Mouse (Mus musculus) Muller cell, postnatal 12 days (primary cell): ENCODE results near the gene Psme3.

Experiments used
- DNase-seq: peaks from one replicate; pipeline ENCODE4 v3.0.0-alpha.2; 2015; ENCODE audit errors: inconsistent ontology term

Psme3 gene

DNA sequence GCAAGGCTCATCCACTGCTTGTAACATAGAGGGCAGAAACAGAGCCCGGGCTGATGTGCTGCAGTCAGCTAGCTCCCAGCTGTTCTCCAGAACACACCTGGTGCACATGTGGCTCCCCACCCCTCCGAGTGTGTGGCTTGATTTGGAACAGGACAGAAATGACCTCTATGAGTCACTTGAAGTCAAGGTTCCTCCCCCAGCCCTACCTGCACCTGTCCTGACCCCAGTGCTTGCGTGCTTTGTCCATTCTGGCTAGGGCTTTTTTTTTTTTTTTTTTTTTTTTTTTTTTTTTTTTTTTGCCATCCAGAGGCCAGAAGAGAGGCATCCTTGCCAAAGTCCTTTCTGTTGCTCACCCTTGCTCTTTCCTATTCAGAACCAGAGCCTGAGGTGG lies 35.7 kb downstream of the Psme3 start:
- DNase-seq, result no peak

- DNase-seq, result no peak
These were observed 37.4 kb downstream of the Psme3 start for GRCm38 (mm10) chr11:101353436-101353835.

DNA sequence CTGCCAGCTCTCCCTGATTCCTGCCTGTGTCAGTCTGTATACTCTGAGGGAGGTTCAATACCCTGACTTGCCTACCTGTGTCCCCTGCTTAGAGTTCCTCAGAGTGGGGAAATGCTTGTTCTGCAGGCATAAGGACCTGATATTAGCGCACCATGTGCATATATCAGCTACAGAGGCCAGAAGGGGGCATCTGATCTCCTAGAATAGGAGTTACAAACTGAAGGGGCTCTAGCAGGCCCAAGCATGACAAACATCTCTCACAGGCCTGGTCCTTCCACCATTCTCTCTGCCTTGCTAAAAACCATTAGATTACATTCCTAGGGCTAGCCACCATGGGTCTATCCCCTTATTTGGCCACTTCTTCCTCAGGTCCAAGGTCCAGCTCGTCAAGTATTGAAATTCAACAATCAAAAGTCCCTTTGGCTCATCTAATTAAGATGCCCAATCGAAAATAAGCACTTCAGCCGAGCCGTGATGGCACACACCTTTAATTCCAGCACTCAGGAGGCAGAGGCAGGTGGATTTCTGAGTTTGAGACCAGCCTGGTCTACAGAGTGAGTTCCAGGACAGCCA lies 38.5 kb downstream of the Psme3 start:
- DNase-seq, result no peak

- no peak for DNase-seq
These were observed 39.9 kb downstream of the Psme3 start for GRCm38 (mm10) chr11:101355916-101356315.

DNA sequence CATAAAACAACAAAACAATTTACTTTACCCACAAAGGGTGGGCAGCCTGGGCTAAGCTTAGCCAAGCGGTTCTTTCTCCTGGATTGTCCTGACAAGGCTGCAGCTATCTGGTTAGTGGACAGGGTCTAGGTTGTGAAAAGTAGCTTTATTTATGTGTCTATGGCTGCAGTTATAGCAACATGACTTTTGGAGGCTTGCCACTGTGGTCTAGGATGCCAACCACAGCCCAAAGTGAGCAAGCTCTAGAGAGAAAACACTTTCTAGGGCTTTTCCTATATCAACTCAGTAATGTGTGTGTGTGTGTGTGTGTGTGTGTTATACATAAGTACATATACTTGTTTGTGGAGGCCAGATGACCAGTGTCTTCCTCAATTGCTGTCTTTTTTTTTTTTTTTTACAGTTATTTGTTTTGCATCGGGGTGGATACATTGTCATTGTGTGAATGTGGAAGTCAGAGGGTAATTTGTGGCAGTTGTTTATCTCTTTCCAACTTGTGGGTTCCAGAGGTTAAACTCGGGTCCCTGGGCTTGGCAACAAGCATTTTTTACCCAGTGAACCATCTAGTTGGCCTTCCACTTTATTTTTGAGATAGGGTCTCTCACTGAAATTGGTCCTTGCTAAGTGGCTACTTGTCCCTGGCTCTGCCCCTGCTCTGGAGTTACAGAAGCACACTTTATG lies 41.6 kb downstream of the Psme3 start:
- DNase-seq, result no peak

DNA sequence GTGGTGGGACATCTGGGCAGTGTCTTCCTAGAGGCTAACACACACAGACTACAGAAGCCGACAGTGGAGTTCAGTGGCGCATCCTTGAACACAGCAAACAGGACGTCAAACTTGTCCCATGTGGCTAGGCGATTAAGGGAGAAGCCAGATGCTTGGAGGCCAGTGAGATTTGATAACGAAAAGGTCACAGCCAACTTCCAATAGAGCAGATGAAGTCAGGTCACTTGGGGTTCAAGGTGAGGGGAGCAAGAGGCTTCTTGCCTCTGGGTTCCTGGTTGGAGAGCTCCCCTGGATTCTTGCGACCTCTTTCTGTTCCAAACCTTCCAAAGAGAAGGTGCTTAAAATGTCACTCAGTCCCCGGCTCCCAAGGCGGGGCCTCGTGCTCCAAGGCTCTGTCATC lies 43.8 kb downstream of the Psme3 start:
- DNase-seq, result no peak

DNA sequence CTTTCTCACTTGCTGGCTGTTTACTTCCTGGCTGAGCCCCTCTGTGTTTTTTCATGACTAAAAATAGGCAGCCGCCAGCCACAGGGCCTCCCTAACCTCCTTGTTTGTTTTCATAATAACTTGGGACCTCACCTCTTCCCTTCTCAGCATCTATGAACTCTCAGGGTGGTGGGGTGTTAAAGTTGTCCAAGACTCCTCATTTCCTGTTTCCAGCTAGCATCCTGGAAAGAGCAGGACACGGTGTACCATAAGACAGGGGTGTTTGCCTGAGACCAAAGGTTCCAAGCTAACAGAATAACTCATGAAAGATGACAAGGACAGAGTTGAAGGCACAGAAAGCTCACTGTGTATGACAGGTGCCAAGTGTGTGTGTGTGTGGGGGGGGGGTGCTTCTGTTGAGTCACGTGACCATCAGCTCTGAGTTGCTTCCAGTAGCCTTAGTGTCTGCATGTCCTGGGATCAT lies 44.7 kb downstream of the Psme3 start:
- no peak for DNase-seq

DNA sequence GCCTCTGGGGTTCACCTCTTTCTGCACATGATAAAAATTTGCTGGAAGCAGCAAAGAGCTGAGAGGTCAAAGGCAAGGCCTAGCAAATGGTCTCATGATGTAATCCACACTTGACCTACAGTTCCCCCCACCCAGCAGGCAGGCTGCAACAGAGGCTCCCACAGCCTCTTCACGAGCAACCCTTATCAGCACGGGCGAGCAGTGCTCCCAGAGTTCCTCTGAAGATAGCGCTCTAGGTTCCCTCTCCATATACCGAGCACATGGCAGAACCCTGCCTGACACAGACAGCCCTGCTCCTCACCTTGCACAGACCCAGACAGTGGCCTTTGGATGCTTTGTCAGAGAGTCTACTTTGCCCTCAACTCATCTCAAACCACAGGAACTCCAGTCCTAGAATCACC lies 48.5 kb downstream of the Psme3 start:
- no peak for DNase-seq

DNA sequence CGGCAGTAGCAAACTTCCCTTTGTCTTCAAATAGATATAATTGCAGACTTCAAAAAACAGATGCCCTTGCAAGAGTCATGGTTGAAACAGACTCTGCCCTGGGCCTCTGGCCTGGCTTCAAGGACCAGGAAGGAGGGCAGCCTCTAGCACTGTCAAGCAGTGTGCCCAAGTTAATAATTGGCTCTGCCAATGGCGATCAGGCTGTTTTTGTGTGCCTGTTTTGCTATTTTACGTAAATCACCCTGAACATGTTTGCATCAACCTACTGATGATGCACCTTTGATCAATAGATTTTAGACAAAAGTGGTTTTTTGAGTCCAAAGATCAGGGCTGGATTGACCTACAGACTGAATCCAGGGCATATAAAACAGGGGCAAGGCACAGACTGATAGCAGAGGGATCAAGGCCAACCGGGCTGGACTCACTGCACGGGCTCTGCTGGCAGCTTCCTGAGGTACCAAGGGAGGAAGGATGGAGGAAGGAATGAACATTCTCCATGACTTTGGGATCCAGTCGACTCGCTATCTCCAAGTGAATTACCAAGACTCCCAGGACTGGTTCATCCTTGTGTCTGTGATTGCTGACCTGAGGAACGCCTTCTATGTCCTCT lies 51.4 kb downstream of the Psme3 start, which contains the start of gene G6pc:
Gene G6pc, plus strand, starts transcription at position 236 of the 610 bp plus-strand sequence.
- DNase-seq, result no peak

DNA sequence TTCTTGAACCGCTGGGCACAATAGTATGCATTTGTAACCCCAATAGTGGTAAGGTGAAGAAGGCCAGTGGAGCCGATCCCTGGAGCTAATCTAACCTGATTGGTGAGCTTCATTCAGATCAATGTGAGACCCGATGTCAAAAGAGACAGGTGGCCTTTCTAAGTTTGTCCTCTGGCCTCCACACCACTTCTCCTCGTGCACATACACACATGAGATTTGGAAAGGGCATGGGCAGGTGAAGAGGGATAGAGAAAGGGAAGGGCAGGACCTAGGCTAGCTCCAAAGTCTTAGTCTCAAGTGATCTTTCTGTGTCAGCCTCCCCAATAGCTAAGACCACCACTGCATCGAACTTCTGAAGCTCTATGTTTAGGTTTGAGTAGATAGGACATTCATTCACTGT lies 54.1 kb downstream of the Psme3 start:
- DNase-seq, result no peak
